Mouse (Mus musculus) kidney, adult 2 months (tissue): ENCODE measurements around the gene Krt5.

ENCODE experiments used
- CTCF ChIP-seq: fragments of 200-500 bp; conservative IDR thresholded peaks from 2 replicates; pipeline ENCODE4 v1.5.1; 2011; ENCODE audit warnings: low read depth, mild to moderate bottlenecking, control low read depth, low read length, moderate library complexity, mixed read lengths; ENCODE audit not compliant: insufficient read depth, insufficient read length
- POLR2A ChIP-seq: fragments of 200-500 bp; IDR thresholded peaks from one replicate; pipeline ENCODE4 v1.6.1; 2011; ENCODE audit warnings: low read depth, low read length, control low read depth

- no peak for TF ChIP-seq CTCF
- TF ChIP-seq POLR2A: no peak
Observed at GRCm38 (mm10) chr15:101707454-101707853, 5.2 kb downstream of the Krt5 start.
